Mouse (Mus musculus): ENCODE data around the gene Tmem217. TPM values are rescaled to one million over a fixed set of nuclear protein-coding genes. Genes with fewer than 3 reads are reported as not detected.

Gene Tmem217
- polyA plus RNA-seq, 2 experiments from 2014 or later: 0.57 to 2.0 TPM

DNA sequence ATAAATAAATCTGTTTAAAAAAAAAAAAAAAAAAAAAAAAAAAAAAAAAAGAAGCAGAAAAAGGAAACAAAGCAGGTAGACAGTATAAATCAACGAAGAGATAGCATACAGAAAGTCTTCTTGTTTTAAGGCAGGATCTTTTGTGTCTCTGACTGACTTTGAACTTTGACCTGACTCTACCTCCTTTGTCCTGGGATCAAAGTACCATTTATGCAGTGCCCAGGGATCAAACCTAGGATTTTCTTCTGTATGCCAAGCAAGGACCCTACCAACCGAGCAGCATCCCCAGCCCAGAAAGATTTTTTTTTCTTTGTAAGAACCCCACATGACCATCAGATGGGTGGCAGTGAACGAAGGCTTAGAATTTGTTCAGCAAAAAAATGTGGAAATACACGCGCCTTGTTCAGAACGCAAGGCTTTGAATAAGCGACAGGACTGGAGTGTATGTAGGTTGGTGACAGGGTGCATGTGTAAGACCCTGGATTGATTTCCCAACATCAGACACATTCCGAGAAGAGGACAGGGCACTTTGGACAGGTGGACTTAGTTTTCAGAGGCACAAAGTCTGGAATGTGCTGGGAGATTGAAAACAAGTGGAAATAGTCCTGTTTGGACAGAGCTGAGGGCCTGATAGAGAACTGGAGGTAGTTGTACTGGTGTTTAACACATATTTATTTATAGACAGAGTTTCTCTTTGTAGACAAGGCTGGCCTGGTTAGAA lies 63.8 kb downstream of the Tmem217 start:
- ATAC-seq: no peak

DNA sequence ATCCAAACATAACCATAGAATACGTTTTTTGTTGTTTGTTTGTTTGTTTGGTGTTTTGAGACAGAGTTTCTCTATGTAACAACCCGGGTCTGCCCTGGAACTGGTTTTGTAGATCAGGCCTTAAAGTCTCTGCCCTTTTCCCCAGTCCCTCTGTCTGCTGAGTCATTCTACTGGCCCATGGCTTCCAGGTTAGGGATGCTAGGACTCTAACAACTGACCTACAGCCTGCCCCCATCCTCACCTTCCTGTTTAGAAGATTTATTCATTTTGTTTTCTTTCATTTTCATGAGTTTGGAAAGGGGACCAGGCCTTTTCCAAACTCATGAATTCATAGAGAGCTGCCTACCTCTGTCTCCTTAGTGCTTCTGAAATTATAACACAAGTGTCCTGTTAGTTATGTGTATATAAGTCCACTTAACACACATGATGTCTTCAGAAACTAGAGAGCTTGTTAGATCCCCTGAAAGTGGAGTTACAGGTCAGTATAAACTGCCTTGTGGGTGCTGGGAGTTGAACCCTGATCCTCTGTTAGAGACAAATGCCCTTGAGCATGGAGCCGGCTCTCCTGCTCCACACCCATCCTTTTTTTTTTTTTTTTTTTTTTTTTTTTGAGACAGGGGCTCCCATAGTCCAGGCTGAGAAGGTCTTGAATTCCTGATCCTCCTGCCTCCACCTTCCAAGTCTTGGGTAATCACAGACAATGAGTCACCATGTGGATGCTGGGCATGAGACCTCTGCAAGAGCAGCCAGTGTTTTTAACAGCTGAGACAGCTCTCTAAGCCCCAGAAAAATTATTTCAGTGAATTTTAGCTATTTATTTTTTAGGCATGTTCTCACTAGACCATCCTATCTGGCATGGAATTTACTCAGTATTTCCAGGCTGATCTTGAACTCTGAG lies 66.6 kb downstream of the Tmem217 start:
- ATAC-seq: no peak

DNA sequence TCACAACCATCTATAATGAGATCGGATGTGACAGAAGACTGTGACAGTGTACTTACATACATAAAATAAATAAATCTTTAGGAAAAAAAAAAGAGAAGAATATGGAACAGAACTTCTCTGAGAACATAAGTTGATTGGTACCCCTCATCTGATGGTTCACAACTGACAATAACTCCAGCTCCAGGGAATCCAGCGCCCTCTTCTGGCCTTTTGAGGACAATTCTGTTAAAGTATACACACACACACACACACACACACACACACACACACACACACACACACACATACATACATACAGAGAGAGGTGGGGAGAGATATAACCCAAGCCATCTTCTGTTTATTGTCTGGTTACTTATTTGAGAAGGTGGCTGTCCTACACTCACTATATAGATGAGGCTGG lies 67.8 kb downstream of the Tmem217 start:
- no peak for ATAC-seq

DNA sequence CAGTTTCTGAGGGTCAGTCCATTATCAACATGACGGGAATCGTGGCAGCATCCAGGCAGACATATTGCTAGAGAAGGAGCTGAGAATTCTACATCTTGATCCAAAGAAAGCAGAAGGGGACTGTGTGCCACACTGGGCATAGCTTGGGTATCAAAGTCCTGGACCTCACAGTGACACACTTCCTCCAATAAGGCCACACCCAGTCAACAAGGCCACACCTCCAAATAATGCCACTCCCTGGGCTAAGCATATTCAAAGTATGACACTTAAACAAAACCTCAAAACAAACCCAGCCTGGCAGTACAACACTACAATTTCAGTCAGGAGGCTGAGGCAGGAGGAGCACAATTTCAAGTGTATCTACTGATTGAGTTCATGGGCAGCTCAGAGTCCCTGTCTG lies 68.9 kb downstream of the Tmem217 start:
- ATAC-seq: no peak

DNA sequence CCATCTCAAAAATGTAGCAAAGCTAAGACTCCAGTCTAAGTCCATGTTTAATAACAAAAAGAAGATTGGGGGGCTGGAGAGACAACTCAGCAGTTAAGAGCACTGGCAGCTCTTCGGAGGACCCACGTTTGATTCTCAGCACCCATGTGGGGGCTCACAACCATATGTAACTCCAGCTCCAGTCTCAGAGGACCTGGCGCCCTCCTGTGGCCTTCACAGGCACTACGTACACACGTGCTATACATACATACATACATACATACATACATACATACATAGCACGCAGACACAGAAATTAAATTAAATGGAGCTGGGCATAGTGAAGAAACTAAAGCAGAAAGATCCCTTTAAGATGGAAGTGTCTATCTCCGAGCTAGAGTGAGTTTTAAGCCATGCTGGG lies 69.6 kb downstream of the Tmem217 start:
- ATAC-seq: no peak

DNA sequence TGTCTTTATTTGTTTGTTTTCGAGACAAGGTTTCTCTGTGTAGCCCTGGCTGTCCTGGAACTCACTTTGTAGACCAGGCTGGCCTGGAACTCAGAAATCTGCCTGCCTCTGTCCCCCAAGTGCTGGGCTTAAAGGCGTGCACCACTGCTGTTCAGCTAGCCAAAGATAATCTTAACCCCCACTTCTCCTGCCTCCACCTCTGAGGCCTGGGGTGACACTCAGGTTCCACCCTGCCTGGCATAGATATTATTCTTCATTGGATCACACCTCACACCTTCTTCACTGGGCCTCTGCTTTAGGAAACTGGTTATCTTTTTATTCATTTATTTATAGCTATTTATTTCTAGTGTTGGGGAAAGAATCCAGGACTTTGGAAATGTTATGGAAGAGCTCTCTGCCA lies 71.9 kb downstream of the Tmem217 start:
- ATAC-seq: no peak

DNA sequence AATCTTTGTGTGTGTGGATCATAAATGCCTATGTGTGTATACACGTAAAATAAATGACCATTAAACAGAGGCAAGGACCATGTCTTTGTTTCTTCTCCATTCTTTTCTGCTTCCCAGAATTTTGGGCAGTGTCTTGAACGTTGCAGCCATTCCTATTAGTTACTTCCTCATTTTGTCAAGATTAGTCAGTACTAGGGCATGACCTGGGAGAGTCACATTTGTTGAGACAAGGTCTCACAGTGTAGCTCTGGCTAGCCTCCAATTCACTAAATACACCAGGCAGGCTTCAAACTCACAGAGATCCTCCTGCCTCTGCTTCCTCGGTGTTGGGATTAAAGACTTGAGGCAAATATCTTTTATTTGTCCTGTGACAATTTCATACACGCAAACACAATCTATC lies 73.9 kb downstream of the Tmem217 start:
- no peak for ATAC-seq

DNA sequence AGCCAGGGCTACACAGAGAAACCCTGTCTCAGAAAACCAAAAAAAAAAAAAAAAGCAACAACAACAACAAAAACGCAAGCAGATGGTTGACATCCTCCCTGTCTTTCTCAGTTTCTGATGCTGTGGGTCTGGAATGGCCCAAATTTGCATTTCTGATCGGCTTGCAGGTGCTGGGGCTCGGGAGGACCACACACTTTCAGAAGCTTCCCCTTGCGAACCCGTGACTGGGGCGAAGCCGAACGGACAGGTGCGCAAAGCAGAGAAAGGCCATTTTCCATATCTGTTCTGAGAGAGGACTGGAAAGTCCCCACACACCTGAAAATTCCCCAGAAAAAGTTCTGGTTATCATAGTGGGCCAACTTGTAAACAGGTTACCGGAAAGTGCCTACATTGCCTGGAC lies 74.8 kb downstream of the Tmem217 start:
- peak; percentile 43 for ATAC-seq

DNA sequence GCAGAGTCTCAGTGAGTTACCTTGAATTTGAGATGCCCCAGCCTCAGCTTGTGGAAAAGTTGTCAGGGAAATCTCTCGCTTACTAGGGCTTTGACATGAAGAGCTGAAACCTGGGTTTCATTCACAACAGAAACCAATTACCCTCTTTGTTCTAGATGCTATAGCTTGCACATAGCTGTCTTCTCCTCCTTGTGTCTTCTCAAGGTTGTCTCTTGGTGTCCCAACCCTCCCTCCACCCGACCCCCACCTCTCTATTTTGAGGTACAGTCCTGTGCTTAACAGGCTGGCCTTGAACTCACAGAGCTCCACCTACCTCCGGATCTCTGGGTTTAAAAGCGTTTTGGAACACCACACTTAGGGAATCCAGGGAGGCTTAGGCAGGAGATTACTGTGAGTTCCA lies 75.7 kb downstream of the Tmem217 start:
- no peak for ATAC-seq

Other genes with a start within 250 kb of the Tmem217 start
- under 1 TPM; 0.38 to 0.49 TPM for gene Pi16, start 234.7 kb downstream of the Tmem217 start, polyA plus RNA-seq (2017; shearing (Covaris generic))
- 10 to 100 TPM; 14.6 to 18.4 TPM for gene Mtch1, start 204.5 kb downstream of the Tmem217 start, polyA plus RNA-seq (2017; shearing (Covaris generic))
- gene Fgd2, start 191.5 kb downstream of the Tmem217 start, polyA plus RNA-seq (2017; shearing (Covaris generic)): 1 to 10 TPM in 1 of 2 experiments, under 1 TPM in 1; 0.79 to 2.5 TPM
- gene Pim1, start 61.6 kb downstream of the Tmem217 start, polyA plus RNA-seq (2017; shearing (Covaris generic)): 100 to 1,000 TPM; 291 to 376 TPM
- gene Gm17657, start 2.7 kb downstream of the Tmem217 start, polyA plus RNA-seq (2017; shearing (Covaris generic)): under 1 TPM in 1 of 2 experiments, not detected in 1; 0.29 TPM
- gene Tbc1d22b, start 2.6 kb downstream of the Tmem217 start, polyA plus RNA-seq (2017; shearing (Covaris generic)): 10 to 100 TPM; 11.5 to 14.2 TPM
- gene Rnf8, start 62.4 kb upstream of the Tmem217 start, polyA plus RNA-seq (2017; shearing (Covaris generic)): 10 to 100 TPM; 18.4 to 24.2 TPM
- gene Gm28043, start 62.5 kb upstream of the Tmem217 start, polyA plus RNA-seq (2017; shearing (Covaris generic)): 1 to 10 TPM; 2.4 to 4.2 TPM
- 10 to 100 TPM; 68.2 to 93.5 TPM for gene Cmtr1, start 108.2 kb upstream of the Tmem217 start, polyA plus RNA-seq (2017; shearing (Covaris generic))
- 1 to 10 TPM; 7.1 to 9.3 TPM for gene Ccdc167, start 164.7 kb upstream of the Tmem217 start, polyA plus RNA-seq (2017; shearing (Covaris generic))